Mouse (Mus musculus) brain, adult 2 months (tissue): ENCODE results near the gene Arsb.
"Not testable (repeated sequence)": the region's sequence is repeated elsewhere in the genome, so short reads cannot be mapped to it uniquely, and the experiment has no call there.

Source experiments
- DNase-seq: peaks from one replicate; pipeline ENCODE4 v3.0.0; 2011; ENCODE audit warnings: low read depth, low spot score

Arsb gene

DNA sequence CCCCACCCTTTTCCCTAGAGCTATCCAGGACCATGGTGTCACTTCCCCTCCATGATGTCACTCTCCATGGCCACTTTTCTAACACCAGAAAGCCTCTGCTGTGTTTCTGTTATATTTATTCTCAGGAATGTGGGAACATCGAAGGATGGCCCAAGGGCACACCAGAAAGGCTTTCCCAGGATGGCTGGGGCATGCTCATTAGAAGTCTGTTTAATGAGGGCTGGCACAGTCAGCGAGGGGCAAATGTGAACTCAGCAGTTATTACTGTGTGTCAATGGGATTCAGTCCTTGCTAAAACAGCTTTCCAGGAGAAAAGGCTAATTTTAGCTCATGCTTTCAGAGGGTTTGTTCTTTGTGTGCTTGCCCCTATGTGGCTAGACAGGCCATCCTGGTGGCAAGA is 213.1 kb downstream of the Arsb start:
- no peak for DNase-seq

DNA sequence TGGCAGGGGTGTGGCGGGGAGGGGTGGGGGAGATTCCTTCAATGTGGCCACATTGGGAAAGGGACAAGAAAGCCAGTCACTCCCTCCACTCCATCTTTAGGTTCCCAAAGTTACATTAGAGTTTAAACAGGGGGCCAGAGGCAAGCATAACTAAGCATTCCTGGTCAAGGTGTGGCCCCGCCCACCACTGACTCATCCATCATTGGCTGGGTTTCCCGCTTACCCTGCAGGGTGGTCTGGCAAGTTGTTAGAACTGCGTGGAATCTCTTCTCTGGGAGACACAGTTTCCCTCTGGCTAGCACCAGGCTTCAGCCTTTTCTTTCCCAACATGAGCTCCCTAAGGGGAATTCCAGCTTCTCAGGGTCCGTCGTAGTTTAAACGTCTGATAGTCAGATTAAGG is 213.8 kb downstream of the Arsb start:
- no peak for DNase-seq

DNA sequence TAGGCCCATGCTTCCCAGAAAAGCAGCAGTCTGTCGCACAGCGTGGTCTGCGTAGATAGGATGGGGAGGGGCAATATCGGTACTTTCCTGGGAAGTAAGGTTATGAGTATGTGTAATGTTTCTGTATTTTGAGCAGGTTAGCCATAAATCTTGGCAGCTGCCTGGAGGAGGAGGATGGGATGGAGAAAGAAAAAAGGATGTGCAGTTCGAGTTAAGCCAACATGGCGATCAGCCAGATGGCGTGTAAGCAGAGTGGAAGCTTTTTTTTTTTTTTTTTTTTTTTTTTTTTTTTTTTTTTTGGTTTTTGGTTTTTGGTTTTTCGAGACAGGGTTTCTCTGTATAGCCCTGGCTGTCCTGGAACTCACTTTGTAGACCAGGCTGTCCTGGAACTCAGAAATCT is 214.3 kb downstream of the Arsb start:
- not testable (repeated sequence) for DNase-seq

DNA sequence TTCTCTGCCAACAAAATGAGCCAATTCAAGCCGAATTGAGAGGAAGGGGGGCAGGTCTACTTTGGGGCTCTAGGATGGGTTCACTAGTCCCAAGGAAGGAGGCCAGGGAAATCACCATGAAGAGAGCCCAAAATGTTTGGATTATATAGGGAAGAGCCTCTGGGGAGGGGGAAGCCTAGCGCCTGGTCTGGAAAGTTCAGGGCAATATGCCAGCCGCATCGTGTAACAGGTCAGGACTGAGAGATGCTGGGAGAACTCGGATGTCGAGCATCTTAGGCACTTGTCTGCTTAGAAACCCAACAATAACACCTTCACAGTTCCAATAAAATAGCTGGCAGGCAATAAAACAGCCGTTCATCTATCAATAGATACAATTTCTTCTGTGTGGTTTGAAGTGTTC is 216.2 kb downstream of the Arsb start:
- no peak for DNase-seq

DNA sequence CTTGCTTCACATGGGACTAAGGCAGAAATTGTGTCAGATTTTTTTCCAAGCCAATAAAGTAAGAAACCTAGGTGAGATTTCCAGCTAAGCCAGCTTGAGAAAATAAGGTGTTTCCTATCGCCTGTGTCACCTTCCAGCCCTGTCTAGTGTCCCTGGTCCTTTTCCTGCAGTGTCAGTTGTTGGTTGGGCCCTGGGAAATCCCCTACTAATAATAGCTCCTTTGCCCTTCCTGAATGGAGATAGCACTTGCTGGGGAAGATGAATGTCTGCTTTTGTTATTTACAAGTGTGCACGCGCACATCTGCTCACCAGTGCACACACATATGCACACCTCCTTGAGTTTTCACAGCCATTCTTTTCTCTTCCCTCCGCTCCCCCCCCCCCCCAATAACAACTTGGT is 217.8 kb downstream of the Arsb start:
- no peak for DNase-seq

DNA sequence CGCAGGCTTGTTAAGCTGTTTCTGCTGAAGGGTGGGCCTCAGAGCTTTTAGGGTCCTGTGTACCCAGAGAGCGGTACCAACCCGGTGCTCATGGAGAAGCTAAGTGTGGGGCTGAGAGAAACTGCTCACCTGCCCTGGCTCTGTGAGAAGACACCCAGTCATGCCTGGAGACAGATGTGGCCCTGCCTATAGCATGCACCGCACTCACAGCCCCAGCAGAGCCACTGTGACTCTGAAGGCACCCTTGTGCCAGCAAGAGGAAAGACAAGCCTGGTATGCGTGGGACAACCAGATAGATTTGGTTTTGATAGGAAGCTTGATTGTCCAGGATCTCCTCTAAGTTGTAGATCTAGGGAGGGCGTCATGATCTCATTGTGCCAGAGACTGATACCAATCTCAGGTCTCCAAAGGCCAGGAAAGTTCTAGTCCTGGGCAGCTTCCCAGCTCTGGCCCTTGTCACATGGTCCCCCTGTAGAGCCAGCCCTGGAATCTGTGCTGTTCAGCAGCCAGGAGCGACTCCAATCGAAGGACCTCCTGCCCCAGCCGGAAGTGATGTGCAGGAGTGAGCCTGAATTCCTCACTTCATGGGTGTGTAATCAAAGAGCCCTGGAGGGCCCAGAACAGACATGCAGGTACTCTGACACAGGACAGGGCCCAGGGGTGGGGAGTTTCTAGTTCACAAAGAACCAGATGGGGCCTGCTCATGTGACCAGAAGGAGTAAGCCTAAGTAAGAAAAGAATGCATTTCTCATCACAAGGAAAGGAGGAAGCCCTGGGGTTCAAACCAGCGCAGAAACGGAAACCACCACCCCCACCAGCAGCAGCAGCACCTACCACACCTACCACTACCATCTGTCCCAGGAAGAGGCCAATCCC is 218.5 kb downstream of the Arsb start:
- no peak for DNase-seq

DNA sequence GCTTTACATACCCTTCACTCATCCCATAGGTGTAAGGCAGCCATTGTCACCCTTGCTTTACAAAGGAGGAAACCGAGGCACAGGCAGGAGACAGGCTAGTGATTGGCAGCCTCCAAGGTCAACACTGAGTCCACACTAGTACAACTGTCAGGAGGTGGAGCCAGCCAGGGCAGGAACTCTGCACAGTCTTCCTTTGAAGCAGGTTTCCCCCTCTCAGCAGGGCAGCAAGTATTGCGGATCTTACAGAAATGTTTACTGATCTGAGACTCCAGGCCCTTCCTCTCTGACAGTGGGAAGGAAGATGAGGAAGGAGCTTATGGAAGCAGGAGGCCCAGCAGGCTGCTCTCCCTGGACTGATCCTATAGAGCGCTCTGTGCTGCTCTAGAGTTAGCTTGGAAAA is 219.4 kb downstream of the Arsb start:
- DNase-seq = no peak

DNA sequence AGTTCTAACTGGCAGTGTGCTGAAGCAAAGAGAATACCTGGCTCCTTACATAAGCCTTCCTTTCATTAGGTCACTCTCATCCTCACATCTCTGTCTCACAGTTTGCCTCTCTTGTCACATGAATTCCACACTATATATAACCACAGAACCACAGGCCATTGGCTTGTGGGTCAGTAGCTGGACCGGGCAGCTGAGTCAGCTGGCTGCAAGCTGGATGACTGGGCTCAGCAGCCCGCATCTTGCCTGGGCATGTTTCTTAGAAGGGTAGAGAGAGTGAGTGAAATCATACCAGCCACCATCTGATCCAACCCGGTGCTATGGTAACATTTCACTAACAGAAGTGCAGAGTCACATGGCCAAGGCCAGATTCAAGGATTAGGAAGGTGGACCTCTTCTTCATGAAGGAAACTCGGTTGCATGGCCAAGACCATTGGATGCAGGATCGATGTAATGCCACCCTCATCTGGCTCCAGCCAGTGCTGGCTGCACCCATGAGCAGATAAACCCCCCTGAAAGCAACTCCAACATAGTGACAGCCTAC is 221.0 kb downstream of the Arsb start:
- DNase-seq = no peak
